Mouse (Mus musculus) 416B (cell line): ENCODE results near the gene Mybl2.
"Not testable (repeated sequence)": the region's sequence is repeated elsewhere in the genome, so short reads cannot be mapped to it uniquely, and the experiment has no call there.

Experiments
- DNase-seq: peaks from one replicate; pipeline ENCODE4 v3.0.0; 2011; ENCODE audit warnings: low read depth

The Mybl2 gene

GRCm38 (mm10) chr2:163054335-163054840, at the start of gene Mybl2:
Gene Mybl2 (plus strand): TSS chr2:163054687.
- DNase-seq: peak; percentile 96

GRCm38 (mm10) chr2:163007299-163007698, 47.2 kb upstream of the Mybl2 start:
- DNase-seq: no peak

- DNase-seq: peak; percentile 89
These were observed 37.4 kb upstream of the Mybl2 start, which contains the start of gene Ift52 for GRCm38 (mm10) chr2:163016916-163017743. Gene Ift52 (plus strand): TSS chr2:163017354.

- DNase-seq: no peak
These were observed 23.2 kb upstream of the Mybl2 start for GRCm38 (mm10) chr2:163031289-163031688.

- DNase-seq: no peak
These were observed 22.7 kb upstream of the Mybl2 start for GRCm38 (mm10) chr2:163031757-163032156.

- DNase-seq: peak; percentile 86
These were observed 21.9 kb upstream of the Mybl2 start for GRCm38 (mm10) chr2:163032622-163033021.

GRCm38 (mm10) chr2:163039940-163040339, 14.5 kb upstream of the Mybl2 start:
- no peak for DNase-seq

- peak; percentile 65 for DNase-seq
These were observed 6.4 kb upstream of the Mybl2 start for GRCm38 (mm10) chr2:163048125-163048524.

- peak; percentile 82 for DNase-seq
These were observed 5.4 kb upstream of the Mybl2 start for GRCm38 (mm10) chr2:163049116-163049515.

GRCm38 (mm10) chr2:163051691-163052090, 2.8 kb upstream of the Mybl2 start:
- DNase-seq: no peak

GRCm38 (mm10) chr2:163052101-163052500, 2.4 kb upstream of the Mybl2 start:
- no peak for DNase-seq

- no peak for DNase-seq
These were observed 1.7 kb upstream of the Mybl2 start for GRCm38 (mm10) chr2:163052826-163053225.

- peak; percentile 58 for DNase-seq
These were observed 506 bp downstream of the Mybl2 start for GRCm38 (mm10) chr2:163054891-163055494.

GRCm38 (mm10) chr2:163055715-163056114, 1.2 kb downstream of the Mybl2 start:
- peak; percentile 85 for DNase-seq

- DNase-seq: no peak
These were observed 2.1 kb downstream of the Mybl2 start for GRCm38 (mm10) chr2:163056584-163056983.

GRCm38 (mm10) chr2:163058981-163059380, 4.5 kb downstream of the Mybl2 start:
- not testable (repeated sequence) for DNase-seq

GRCm38 (mm10) chr2:163060630-163061029, 6.1 kb downstream of the Mybl2 start:
- DNase-seq: peak; percentile 42

GRCm38 (mm10) chr2:163061203-163062118, 7.0 kb downstream of the Mybl2 start:
- DNase-seq: peak; percentile 44

- DNase-seq: no peak
These were observed 7.6 kb downstream of the Mybl2 start for GRCm38 (mm10) chr2:163062119-163062508.

- no peak for DNase-seq
These were observed 11.8 kb downstream of the Mybl2 start for GRCm38 (mm10) chr2:163066326-163066725.

GRCm38 (mm10) chr2:163067233-163067632, 12.7 kb downstream of the Mybl2 start:
- no peak for DNase-seq

- DNase-seq: no peak
These were observed 15.7 kb downstream of the Mybl2 start for GRCm38 (mm10) chr2:163070213-163070612.
